Mouse (Mus musculus) embryonic facial prominence, embryonic 11.5 days (tissue): ENCODE data around the gene Cpa2. TPM values are rescaled to one million over a fixed set of nuclear protein-coding genes. Genes with fewer than 3 reads are reported as not detected.

ENCODE experiments used
- ATAC-seq: fragments of 200-750 bp; cut with Nextera tagmentation; replicated peaks from 2 replicates; pipeline ENCODE4 v1.8.0; 2017; ENCODE audit warnings: low read depth; ENCODE audit not compliant: insufficient number of reproducible peaks, low FRiP score, low TSS enrichment
- DNase-seq: peaks from one replicate; pipeline ENCODE4 v3.0.0-alpha.2; 2015; ENCODE audit warnings: low spot score
- H3K27ac ChIP-seq: fragments of 300-500 bp; sonication (generic); replicated peaks from 2 replicates; pipeline ENCODE4 v1.5.1; 2014; ENCODE audit warnings: mild to moderate bottlenecking, low read depth, low read length, control low read depth
- H3K27me3 ChIP-seq: fragments of 300-500 bp; sonication (generic); 2 replicates; pipeline ENCODE4 v1.6.1; 2014; ENCODE audit warnings: mild to moderate bottlenecking, low read length, moderate library complexity, mixed read lengths; ENCODE audit not compliant: control insufficient read depth, insufficient read depth
- H3K36me3 ChIP-seq: fragments of 300-500 bp; sonication (generic); replicated peaks from 2 replicates; pipeline ENCODE4 v1.6.1; 2014; ENCODE audit warnings: low read depth, mild to moderate bottlenecking, low read length, moderate library complexity, mixed read lengths; ENCODE audit not compliant: control insufficient read depth, insufficient read depth
- H3K4me1 ChIP-seq: fragments of 300-500 bp; sonication (generic); 2 replicates; pipeline ENCODE4 v1.6.1; 2014; ENCODE audit warnings: low read length, mixed read lengths; ENCODE audit not compliant: control insufficient read depth, insufficient read depth
- H3K4me2 ChIP-seq: fragments of 300-500 bp; sonication (generic); 2 replicates; pipeline ENCODE4 v1.6.1; 2014; ENCODE audit warnings: low read depth, mild to moderate bottlenecking, control low read depth, low read length, moderate library complexity
- H3K4me3 ChIP-seq: fragments of 300-500 bp; sonication (generic); 2 replicates; pipeline ENCODE4 v1.5.1; 2014; ENCODE audit warnings: low read depth, low read length, control low read depth
- H3K9ac ChIP-seq: fragments of 300-500 bp; sonication (generic); replicated peaks from 2 replicates; pipeline ENCODE4 v1.6.1; 2014; ENCODE audit warnings: mild to moderate bottlenecking, control low read depth, low read length
- H3K9me3 ChIP-seq: fragments of 300-500 bp; sonication (generic); replicated peaks from 2 replicates; pipeline ENCODE4 v1.6.1; 2016; ENCODE audit warnings: mild to moderate bottlenecking, low read length, inconsistent platforms, mixed read lengths; ENCODE audit not compliant: control insufficient read depth
- WGBS: fragments of 180-500 bp; shearing (Covaris S2); extraction: QIAGEN DNeasy Blood & Tissue Kit; methylation state at CpG from one replicate; pipeline ENCODE4 v1.1.7; 2014; 5-methylcytosine and 5-hydroxymethylcytosine counted together
- polyA plus RNA-seq: library from polyadenylated mRNA; unstranded; fragments of >200 nt; fragmentation: Nextera tagmentation; extraction: Ambion mirVana; gene quantifications from 2 replicates; pipeline ENCODE4 v1.2.1, GENCODE M21; 2014

Gene Cpa2
- polyA plus RNA-seq, 1 experiment from 2014 or later: 9.1 TPM

- WGBS: 76% methylated on average over 7 of the region's 7 CpGs
- H3K27ac ChIP-seq: no peak overlapping the region
- no peak for ATAC-seq
- no peaks in the 10 kb centered on the region for H3K9me3 ChIP-seq
- no peak overlapping the region for H3K9ac ChIP-seq
- no peak for DNase-seq
- no peaks in the 10 kb centered on the region for H3K27me3 ChIP-seq
- H3K4me1 ChIP-seq: peaks cover 2% of the 10 kb centered on the region
- H3K36me3 ChIP-seq: no peaks in the 10 kb centered on the region
- no peak overlapping the region for H3K4me2 ChIP-seq
- H3K4me3 ChIP-seq: no peak overlapping the region
Observed at GRCm38 (mm10) chr6:30550496-30551192, 9.3 kb downstream of the Cpa2 start.

- no peaks in the 10 kb centered on the region for H3K27me3 ChIP-seq
- peaks cover 2% of the 10 kb centered on the region for H3K4me1 ChIP-seq
- H3K9ac ChIP-seq: no peak overlapping the region
- H3K9me3 ChIP-seq: no peaks in the 10 kb centered on the region
- no peak overlapping the region for H3K4me3 ChIP-seq
- no peak overlapping the region for H3K4me2 ChIP-seq
- ATAC-seq (no peak), DNase-seq (no peak)
- no peak overlapping the region for H3K27ac ChIP-seq
- H3K36me3 ChIP-seq: no peaks in the 10 kb centered on the region
Observed at GRCm38 (mm10) chr6:30551193-30551515, 9.8 kb downstream of the Cpa2 start.

GRCm38 (mm10) chr6:30551644-30552580, 10.5 kb downstream of the Cpa2 start:
- H3K4me1 ChIP-seq: peaks cover 2% of the 10 kb centered on the region; the same call in 1 of the 2 replicates
- no peak overlapping the region for H3K4me2 ChIP-seq
- no peak overlapping the region for H3K9ac ChIP-seq
- 23% methylated on average over 23 of the region's 23 CpGs for WGBS
- H3K9me3 ChIP-seq: no peaks in the 10 kb centered on the region
- no peaks in the 10 kb centered on the region for H3K27me3 ChIP-seq
- no peak overlapping the region for H3K4me3 ChIP-seq
- no peaks in the 10 kb centered on the region for H3K36me3 ChIP-seq
- H3K27ac ChIP-seq: peak overlapping the region; percentile 37
- DNase-seq (peak; percentile 83), ATAC-seq (no peak)

- H3K36me3 ChIP-seq: no peaks in the 10 kb centered on the region
- DNase-seq: no peak
- H3K4me2 ChIP-seq: no peak overlapping the region
- H3K4me1 ChIP-seq: peaks cover 2% of the 10 kb centered on the region; the same call in 1 of the 2 replicates
- H3K9me3 ChIP-seq: no peaks in the 10 kb centered on the region
- no peak for ATAC-seq
- 60% methylated on average over 6 of the region's 6 CpGs for WGBS
- no peaks in the 10 kb centered on the region for H3K27me3 ChIP-seq
- H3K27ac ChIP-seq: no peak overlapping the region
- H3K9ac ChIP-seq: no peak overlapping the region
- H3K4me3 ChIP-seq: no peak overlapping the region
Observed at GRCm38 (mm10) chr6:30552628-30553027, 11.2 kb downstream of the Cpa2 start.

- Histone ChIP-seq H3K9ac (no peak overlapping the region), H3K9me3 (no peaks in the 10 kb centered on the region), H3K27ac (no peak overlapping the region), H3K4me2 (no peak overlapping the region), H3K4me1 (peaks cover under 1% of the 10 kb centered on the region; the same call in 1 of the 2 replicates), H3K4me3 (no peak overlapping the region), H3K27me3 (no peaks in the 10 kb centered on the region), H3K36me3 (no peaks in the 10 kb centered on the region)
- DNase-seq (no peak), ATAC-seq (no peak)
- 69% methylated on average over 7 of the region's 7 CpGs for WGBS
Observed at GRCm38 (mm10) chr6:30553381-30554010, 12.1 kb downstream of the Cpa2 start.

- H3K4me2 ChIP-seq: no peak overlapping the region
- WGBS: 90% methylated on average over 5 of the region's 5 CpGs
- no peak for ATAC-seq
- no peak overlapping the region for H3K9ac ChIP-seq
- no peaks in the 10 kb centered on the region; the same call in 1 of the 2 replicates for H3K4me1 ChIP-seq
- DNase-seq: no peak
- H3K27ac ChIP-seq: no peak overlapping the region
- no peaks in the 10 kb centered on the region for H3K27me3 ChIP-seq
- no peaks in the 10 kb centered on the region for H3K36me3 ChIP-seq
- no peak overlapping the region for H3K4me3 ChIP-seq
- H3K9me3 ChIP-seq: no peaks in the 10 kb centered on the region
Observed at GRCm38 (mm10) chr6:30554092-30554491, 12.7 kb downstream of the Cpa2 start.

- DNase-seq (no peak), ATAC-seq (no peak)
- H3K27me3 ChIP-seq: no peaks in the 10 kb centered on the region
- WGBS: 94% methylated on average over 5 of the region's 5 CpGs
- H3K27ac ChIP-seq: no peak overlapping the region
- no peak overlapping the region for H3K4me3 ChIP-seq
- H3K9ac ChIP-seq: no peak overlapping the region
- no peaks in the 10 kb centered on the region for H3K4me1 ChIP-seq
- H3K4me2 ChIP-seq: no peak overlapping the region
- H3K36me3 ChIP-seq: no peaks in the 10 kb centered on the region
- no peaks in the 10 kb centered on the region for H3K9me3 ChIP-seq
Observed at GRCm38 (mm10) chr6:30554621-30555170, 13.3 kb downstream of the Cpa2 start.
